Mouse (Mus musculus) kidney, adult 2 months (tissue): ENCODE measurements around the gene Ccl22.

Source experiments
- CTCF ChIP-seq: fragments of 200-500 bp; conservative IDR thresholded peaks from 2 replicates; pipeline ENCODE4 v1.5.1; 2011; ENCODE audit warnings: low read depth, mild to moderate bottlenecking, control low read depth, low read length, moderate library complexity, mixed read lengths; ENCODE audit not compliant: insufficient read depth, insufficient read length
- POLR2A ChIP-seq: fragments of 200-500 bp; IDR thresholded peaks from one replicate; pipeline ENCODE4 v1.6.1; 2011; ENCODE audit warnings: low read depth, low read length, control low read depth

DNA sequence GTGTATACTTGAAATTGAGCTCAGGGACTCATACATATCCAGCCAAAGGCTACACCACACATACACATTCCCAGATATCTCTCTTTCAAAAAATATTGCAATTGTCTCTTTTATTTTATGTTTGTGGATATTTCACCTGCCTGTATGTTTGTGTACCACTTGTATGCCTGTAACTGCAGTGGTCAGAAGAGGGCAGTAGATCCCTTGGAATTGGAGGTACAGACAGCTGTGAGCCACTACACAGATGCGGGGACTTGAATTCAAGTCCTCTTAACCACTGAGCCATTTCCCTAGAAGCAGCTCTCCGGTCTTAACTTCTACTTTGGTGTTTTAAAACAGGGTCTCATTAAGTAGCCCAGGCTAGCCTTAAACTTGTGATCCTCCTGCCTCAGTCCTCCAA, 49.4 kb downstream of the Ccl22 start:
- TF ChIP-seq CTCF, result peak; percentile 29
- TF ChIP-seq POLR2A, result no peak
